Mouse (Mus musculus) bone marrow, adult 2 months (tissue): ENCODE measurements at regions not wholly inside any gene's neighbourhood (a gene's known extent, or its start where the extent isn't known, plus 50 kb on each side); places are given as distances from the start of the nearest gene placed in this dataset.

ENCODE experiments used
- CTCF ChIP-seq: fragments of 200-500 bp; IDR thresholded peaks from 2 replicates; pipeline ENCODE4 v1.5.1; 2011; ENCODE audit warnings: low read length, control low read depth; ENCODE audit not compliant: control insufficient read depth, insufficient read depth
- POLR2A ChIP-seq: fragments of 200-500 bp; IDR thresholded peaks from 2 replicates; pipeline ENCODE4 v1.6.1; 2011; ENCODE audit warnings: low read depth, mild to moderate bottlenecking, control low read depth, low read length, borderline replicate concordance; ENCODE audit not compliant: control insufficient read depth

GRCm38 (mm10) chr1:186383453-186383852 is 266.3 kb upstream of the Lyplal1 start:
- no peak for TF ChIP-seq POLR2A
- no peak for TF ChIP-seq CTCF
